Mouse (Mus musculus) mouse trophoblast stem cell (cell line): Measurements from ENCODE around the gene Fgd3.

Experiments used
- in situ Hi-C, 2 experiments: fragments of 300-500 bp; cut with MseI, MboI; formaldehyde crosslinking; loops; 2 replicates in 1 of 2; 3 replicates in 1 of 2; pipeline ENCODE4 v1.15.1; 2025

Fgd3 gene

GRCm38 (mm10) chr13:49341831-49342722, 22.0 kb upstream of the Fgd3 start:
- in situ Hi-C loops = no loop called here

DNA sequence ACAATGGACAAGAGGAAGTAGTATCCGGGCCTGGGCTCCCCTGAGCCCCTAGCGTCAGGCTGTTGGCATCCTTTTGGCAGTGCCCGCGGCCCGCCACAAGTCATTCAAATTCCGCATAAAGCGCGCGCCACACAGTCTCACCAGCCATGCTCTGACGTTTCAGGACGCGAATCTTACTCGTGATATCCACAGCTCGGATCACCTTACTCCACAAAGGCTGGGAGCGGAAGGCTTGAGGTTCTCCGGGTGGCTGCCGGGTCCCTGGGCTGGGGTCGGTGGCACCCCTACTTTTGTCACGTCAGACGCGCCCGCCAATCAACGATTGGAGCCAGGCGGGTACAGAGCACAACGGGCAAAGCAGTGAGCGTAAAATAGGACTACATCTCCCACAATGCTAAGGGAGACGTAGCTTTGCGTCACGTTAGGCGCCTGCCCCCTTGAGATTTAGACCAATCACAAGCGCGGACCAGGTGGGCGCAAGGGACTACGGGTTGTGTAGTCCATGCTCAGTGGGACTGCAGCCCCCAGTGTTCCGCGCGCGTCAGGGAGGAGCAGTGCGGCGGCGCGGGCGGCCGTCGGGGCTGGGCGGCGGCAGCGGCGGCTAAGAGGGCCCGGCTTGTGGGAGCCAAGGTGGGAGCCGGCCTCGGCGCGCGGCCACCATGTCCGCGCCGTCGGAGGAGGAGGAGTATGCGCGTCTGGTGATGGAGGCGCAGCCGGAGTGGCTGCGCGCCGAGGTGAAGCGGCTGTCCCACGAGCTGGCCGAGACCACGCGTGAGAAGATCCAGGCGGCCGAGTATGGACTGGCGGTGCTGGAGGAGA, 21.1 kb upstream of the Fgd3 start, which contains the start of gene Bicd2:
Bicd2 (plus strand) TSS at position 574 of the 819 bp plus-strand sequence.
- in situ Hi-C loops = no loop called here

GRCm38 (mm10) chr13:49338893-49339546, 18.9 kb upstream of the Fgd3 start:
- in situ Hi-C loops = loop anchor here (5.0 to 10.0 kb wide), 2 partner anchors 38 to 46 kb away; no protein-coding TSS in a partner anchor

DNA sequence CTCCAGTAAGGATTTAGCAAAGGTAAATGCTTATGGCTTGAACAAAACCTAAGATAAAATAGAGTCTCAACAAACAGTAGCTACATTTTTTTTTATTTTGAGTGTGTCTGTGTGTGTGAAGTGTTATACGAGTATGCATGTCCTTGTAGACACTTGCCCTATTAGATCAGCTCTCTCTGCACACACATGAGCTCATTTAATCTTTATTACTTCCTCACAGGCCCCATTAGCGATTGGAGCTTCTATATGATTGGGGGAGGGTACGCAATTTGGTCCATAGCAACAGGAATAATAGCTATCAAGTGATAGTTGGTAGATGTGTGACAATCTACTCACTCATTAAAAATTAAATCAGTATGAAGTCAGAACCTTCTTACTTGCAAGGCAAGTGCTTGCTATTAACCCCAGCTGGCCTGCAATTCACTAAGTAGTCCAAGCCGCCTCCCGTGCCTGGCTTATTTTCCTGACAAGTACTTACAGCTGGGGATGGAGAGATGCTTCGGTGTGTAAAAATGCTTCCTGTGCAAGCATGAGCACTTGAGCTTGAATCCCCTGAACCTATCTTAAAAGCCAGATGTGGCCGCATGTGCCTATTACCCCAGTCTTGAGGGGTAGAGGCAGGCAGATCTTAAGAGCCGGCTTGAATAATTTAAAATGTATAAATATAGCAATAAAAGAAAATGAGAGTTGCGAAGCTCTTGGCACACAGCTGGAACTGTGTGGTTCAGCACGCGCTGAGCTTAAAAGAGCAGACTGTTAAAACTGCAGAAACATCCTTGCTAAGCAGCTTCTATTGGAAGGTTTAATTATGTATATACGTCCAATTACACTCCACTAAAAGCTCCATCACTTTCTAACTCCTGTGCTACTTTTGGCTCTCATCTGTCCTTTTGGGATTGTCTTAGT, 15.2 kb upstream of the Fgd3 start:
- in situ Hi-C loops = loop anchor here (5.0 to 10.0 kb wide), 2 partner anchors 42 to 49 kb away; no protein-coding TSS in a partner anchor

- in situ Hi-C loops = loop anchor here in 1 of 2 experiments (10.0 kb wide), 1 partner anchor 52 kb away; no protein-coding TSS in a partner anchor
These were observed 13.1 kb upstream of the Fgd3 start for GRCm38 (mm10) chr13:49333250-49333649.

- in situ Hi-C loops = no loop called here
These were observed 8.0 kb upstream of the Fgd3 start for GRCm38 (mm10) chr13:49328101-49328500.

DNA sequence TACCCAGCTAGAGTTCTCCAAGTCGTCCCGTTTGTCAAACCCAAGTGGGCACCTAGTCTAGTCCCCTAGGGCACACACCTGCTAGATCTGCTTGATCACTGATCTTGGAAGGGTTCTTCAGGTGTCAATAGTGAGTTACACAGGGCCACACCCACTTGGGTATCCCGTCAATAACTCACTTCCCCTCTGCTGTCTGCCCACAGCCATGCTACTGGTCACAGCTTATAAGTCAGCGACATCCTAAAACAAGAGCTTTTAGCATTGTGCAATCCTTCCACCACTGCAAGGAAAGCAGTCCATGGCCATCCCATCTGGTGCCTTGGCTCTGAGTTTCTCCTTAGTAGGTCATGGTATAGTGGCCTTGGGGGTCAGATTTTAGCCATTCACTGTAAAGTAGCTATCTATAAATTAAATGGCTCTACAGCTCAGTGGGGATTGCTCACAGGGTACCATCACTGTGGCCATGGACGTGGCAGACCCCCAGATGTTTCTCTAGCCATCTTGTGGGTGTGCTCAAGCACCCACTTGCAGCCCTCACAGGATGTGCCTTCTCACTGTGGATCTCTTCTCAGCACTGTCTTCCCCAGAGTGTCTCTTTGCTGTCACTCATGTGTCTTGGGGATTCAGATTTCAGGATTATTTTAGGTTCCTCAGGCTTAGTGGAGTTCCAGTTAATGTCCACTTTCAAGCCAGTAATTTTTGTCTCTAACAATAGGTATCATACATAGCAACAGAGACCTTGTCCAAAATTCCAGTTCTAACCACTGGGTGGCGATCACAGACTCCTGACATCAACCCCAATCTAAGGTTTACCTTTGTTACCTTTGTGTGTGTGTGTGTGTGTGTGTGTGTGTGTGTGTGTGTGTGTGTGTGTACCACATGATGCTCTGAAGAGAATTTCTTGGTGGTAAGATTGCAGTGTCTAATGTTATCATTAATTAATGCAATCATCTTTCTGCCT, 6.4 kb upstream of the Fgd3 start:
- in situ Hi-C loops = no loop called here

GRCm38 (mm10) chr13:49324871-49325270, 4.8 kb upstream of the Fgd3 start:
- in situ Hi-C loops = no loop called here

DNA sequence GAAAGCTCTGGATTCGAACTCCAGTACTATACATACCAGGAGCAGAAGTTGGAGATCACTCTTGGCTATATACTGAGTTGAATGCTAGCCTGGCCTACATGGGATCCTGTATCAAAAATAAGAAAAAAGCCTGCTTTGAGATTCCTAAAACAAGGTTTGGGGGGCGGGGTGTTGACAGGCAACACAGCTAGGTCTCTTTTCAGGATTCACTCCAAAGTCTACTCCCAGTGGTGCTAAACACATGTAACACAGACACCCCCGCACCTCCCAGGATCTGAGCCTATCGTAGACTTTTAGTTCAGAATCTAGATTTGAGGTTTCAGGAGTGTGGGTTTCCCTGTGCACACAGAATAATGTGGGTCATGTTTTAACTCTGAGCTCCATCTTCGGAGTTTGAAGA, 2.6 kb upstream of the Fgd3 start:
- in situ Hi-C loops = no loop called here

DNA sequence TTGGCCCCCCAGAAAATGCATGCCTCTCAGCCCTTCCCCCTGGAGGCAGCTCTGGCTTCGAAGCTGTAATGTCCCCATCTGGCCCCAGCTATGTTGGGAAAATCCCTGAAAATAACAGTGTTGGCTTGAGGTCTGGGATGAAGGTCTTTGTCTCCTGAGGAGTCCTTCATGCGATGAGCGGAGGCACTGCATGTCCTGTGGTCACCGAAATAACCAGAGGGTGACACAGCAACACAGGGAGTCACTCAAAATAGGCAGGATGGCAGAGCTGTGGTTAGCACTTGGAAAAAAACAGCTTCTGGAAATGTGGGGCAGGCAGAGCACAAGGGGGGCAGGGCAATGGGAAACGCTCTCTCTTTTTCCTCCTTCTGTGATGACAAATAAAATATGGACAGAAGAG, 2.1 kb upstream of the Fgd3 start:
- in situ Hi-C loops = no loop called here

- in situ Hi-C loops = no loop called here
These were observed 1.3 kb upstream of the Fgd3 start for GRCm38 (mm10) chr13:49321452-49321851.

DNA sequence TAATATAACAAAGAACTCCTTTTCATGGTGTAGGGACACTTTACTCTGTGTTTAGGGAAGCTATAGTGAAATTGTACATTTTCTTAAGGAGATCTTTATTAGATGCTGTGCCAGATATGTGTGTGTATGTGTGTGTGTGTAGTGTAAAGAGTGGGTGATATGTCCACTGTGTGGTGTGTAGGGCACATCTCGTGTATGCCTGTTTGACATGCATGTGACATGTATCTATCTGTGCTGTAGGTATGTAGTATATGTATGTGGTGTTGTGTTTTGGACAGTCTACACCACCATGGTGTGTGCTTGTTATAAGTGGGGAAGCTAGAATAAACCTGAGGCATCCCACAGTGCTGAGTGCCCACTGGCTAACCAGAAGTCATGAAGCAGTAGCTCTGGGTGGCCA, 403 bp upstream of the Fgd3 start:
- in situ Hi-C loops = no loop called here

GRCm38 (mm10) chr13:49317914-49318313, 2.2 kb downstream of the Fgd3 start:
- in situ Hi-C loops = no loop called here

GRCm38 (mm10) chr13:49317508-49317907, 2.6 kb downstream of the Fgd3 start:
- in situ Hi-C loops = no loop called here

DNA sequence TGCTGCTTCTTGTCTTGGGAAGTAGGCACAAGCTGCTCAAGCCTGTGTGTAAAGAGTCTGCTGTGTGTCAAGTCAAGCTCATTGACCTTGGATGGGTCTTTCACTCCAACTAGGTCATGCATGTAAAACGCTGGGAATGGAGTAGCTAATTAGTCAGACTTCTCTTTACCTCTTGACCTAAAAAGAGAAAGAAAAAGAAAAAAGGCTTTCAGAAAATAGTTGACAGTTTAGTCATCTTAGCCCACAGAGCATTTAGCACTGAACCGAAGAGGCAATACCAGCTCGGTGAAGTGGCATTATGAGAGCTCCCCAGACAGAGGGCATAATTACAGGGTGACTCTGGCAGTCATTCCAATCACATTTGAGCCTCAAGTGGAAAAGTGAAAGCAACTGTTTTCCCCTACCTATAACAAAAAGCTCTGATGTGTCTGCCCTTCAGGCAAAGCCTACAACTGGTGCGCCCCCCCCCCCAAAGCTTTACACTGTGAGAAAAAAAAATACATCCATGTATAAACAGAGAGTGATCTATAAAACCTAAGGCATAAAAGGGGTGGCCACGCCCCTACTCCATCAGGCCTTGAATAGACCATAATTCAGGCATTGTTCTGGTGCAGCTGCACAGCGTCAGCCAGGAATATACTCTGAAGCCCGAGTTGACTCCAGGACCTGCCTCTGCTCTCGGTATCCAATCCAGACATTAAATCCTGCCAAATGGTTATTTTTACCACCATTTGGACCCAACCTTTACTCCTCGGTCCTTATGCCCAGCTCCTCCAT, 3.5 kb downstream of the Fgd3 start:
- in situ Hi-C loops = no loop called here

DNA sequence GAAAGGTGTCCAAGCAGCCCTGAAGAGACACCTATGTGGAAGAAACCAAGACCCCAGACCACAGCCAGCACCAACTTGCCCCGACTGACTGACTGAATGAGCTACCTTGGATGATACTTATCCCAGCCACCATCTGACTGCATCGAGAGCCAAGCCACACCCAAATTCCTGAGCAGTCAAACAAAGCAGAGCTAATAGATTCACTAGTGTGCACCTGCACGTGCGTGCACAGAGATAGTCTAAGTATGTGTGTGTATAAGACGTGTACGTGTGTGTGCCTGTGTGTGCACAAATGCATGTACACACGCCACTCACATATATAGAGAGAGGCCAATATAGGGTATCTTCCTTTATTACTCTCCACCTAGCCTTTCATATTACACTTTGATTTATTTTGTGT, 8.5 kb downstream of the Fgd3 start:
- in situ Hi-C loops = no loop called here

DNA sequence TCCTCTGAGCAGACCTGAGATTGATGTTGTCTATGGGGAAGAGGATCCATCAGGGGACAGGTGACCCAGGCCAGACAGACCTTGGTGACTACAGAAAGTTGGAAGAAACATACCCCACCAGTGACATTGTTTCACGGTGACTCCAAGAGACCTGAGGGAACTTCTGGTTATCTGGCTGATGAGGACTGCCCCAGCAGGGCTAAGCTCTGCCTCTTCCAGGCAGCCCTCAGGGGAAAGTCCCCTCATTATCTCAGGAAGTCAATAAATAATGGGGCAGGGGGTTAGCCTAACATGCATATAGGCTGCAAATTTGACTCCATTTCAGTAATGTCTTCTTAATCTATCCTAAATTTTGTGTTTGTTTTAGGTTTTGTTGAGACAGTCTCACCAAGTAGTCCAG, 10.6 kb downstream of the Fgd3 start:
- in situ Hi-C loops = no loop called here

GRCm38 (mm10) chr13:49308861-49309403, 11.2 kb downstream of the Fgd3 start:
- in situ Hi-C loops = no loop called here

GRCm38 (mm10) chr13:49308206-49308605, 11.9 kb downstream of the Fgd3 start:
- in situ Hi-C loops = no loop called here
